In genomic region chr10:99106311-99106702, GRCm38 (mm10) we compare ENCODE assay signal across 10 mouse cellular contexts. TPM values are rescaled to one million over a fixed set of nuclear protein-coding genes. Genes with fewer than 3 reads are reported as not detected.
DNase-seq lines count a peak whose midpoint lies in the region; ATAC-seq and TF ChIP-seq lines count a peak whose summit lies in the region.
"Had no signal": no experiment of that assay in that cellular context is flagged by ENCODE, and none has a peak within 500 bp of the region (broad histone marks: within the 10 kb centered on the region; RNA-seq: fewer than 3 reads in every experiment).

No protein-coding gene starts in this region.

- H3K9ac ChIP-seq in embryonic facial prominence, embryonic 15.5 days = peak overlapping the region; percentile 78; the same call in 1 of the 2 replicates
- H3K9ac ChIP-seq in intestine, postnatal 0 days (ENCODE audit: low read depth, low read length) = peak overlapping the region; percentile 82
- peak overlapping the region; percentile 94 for H3K9ac ChIP-seq in neural tube, embryonic 14.5 days (replicated peaks; ENCODE audit: low read depth, low read length)

- H3K27ac ChIP-seq in embryonic facial prominence, embryonic 15.5 days (replicated peaks) = peak overlapping the region; percentile 90
- H3K27ac ChIP-seq in intestine, postnatal 0 days (ENCODE audit: low read depth, low read length) = peak overlapping the region; percentile 91; the same call in 1 of the 2 replicates
- H3K27ac ChIP-seq in neural tube, embryonic 14.5 days (ENCODE audit: low read depth, low read length) = peak overlapping the region; percentile 92; the same call in 1 of the 2 replicates

- H3K36me3 ChIP-seq in embryonic facial prominence, embryonic 15.5 days = peaks cover 13% of the 10 kb centered on the region
- H3K36me3 ChIP-seq in intestine, postnatal 0 days (ENCODE audit: control insufficient read depth, insufficient read depth) = peaks cover 7% of the 10 kb centered on the region
- 0 out of 2 replicates have a peak, but pooled peaks cover 6% of the 10 kb centered on the region for H3K36me3 ChIP-seq in neural tube, embryonic 14.5 days (ENCODE audit: control insufficient read depth, insufficient read depth, low read length)

- no peak for ATAC-seq in embryonic facial prominence, embryonic 15.5 days (ENCODE audit: insufficient number of reproducible peaks, low FRiP score, low TSS enrichment, low read depth)
- no peak for ATAC-seq in intestine, postnatal 0 days
- ATAC-seq in neural tube, embryonic 14.5 days (ENCODE audit: low read depth) = no peak

- H3K4me3 ChIP-seq in lung, adult 2 months (replicated peaks; ENCODE audit: extremely low read depth, low read depth, low read length) = peak overlapping the region; percentile 78
- peak overlapping the region; percentile 96 for H3K4me3 ChIP-seq in embryonic facial prominence, embryonic 15.5 days (replicated peaks)
- H3K4me3 ChIP-seq in intestine, postnatal 0 days (ENCODE audit: low read depth, low read length) = peak overlapping the region; percentile 99
- H3K4me3 ChIP-seq in neural tube, embryonic 14.5 days (ENCODE audit: low read depth, low read length) = peak overlapping the region; percentile 96

- DNase-seq in lung, adult 2 months = no peak
- DNase-seq in lung, adult 18-20 months = no peak
- no peak for DNase-seq in left cerebral cortex, adult 8-10 months (ENCODE audit: low spot score in 2 of 2)
- DNase-seq in urinary bladder, postnatal 36 days (ENCODE audit: low spot score in 2 of 2) = no peak
- DNase-seq in thymus, postnatal 25 days = no peak

- H3K27me3 ChIP-seq in embryonic facial prominence, embryonic 15.5 days = no peaks in the 10 kb centered on the region
- no peaks in the 10 kb centered on the region for H3K27me3 ChIP-seq in intestine, postnatal 0 days (replicated peaks; ENCODE audit: control insufficient read depth, insufficient read depth, low read length)
- no peaks in the 10 kb centered on the region for H3K27me3 ChIP-seq in neural tube, embryonic 14.5 days (ENCODE audit: control insufficient read depth, insufficient read depth, low read length)

- peak overlapping the region; percentile 95 for H3K4me2 ChIP-seq in embryonic facial prominence, embryonic 15.5 days (replicated peaks)
- H3K4me2 ChIP-seq in intestine, postnatal 0 days (replicated peaks; ENCODE audit: low read depth) = peak overlapping the region; percentile 99
- H3K4me2 ChIP-seq in neural tube, embryonic 14.5 days (ENCODE audit: low read depth, low read length) = peak overlapping the region; percentile 51

- WGBS in lung, adult 2 months = 24% methylated on average over 8 of the region's 8 CpGs
- WGBS in embryonic facial prominence, embryonic 15.5 days = 25% methylated on average over 8 of the region's 8 CpGs
- 25% methylated on average over 8 of the region's 8 CpGs for WGBS in intestine, postnatal 0 days
- 35% methylated on average over 8 of the region's 8 CpGs for WGBS in neural tube, embryonic 14.5 days

- no peak for TF ChIP-seq CTCF in lung, adult 2 months (IDR thresholded peaks at IDR 0.05; ENCODE audit: insufficient read depth, low read length)
- no peak for TF ChIP-seq CTCF in intestine, postnatal 0 days (IDR thresholded peaks at IDR 0.05; ENCODE audit: low read depth)

- no peak for TF ChIP-seq POLR2A in lung, adult 2 months (IDR thresholded peaks at IDR 0.05; ENCODE audit: borderline replicate concordance, extremely low read depth, low read depth, low read length)

- H3K4me1 ChIP-seq in lung, adult 2 months (ENCODE audit: control insufficient read depth, insufficient read depth, low read length) = peaks cover 10% of the 10 kb centered on the region
- H3K4me1 ChIP-seq in embryonic facial prominence, embryonic 15.5 days = peaks cover 17% of the 10 kb centered on the region
- peaks cover 3% of the 10 kb centered on the region; the same call in 1 of the 2 replicates for H3K4me1 ChIP-seq in intestine, postnatal 0 days (replicated peaks; ENCODE audit: control insufficient read depth, insufficient read depth, low read length)
- H3K4me1 ChIP-seq in neural tube, embryonic 14.5 days (ENCODE audit: control insufficient read depth, insufficient read depth, low read length) = peaks cover 16% of the 10 kb centered on the region; the same call in 1 of the 2 replicates

- no peaks in the 10 kb centered on the region for H3K9me3 ChIP-seq in embryonic facial prominence, embryonic 15.5 days (replicated peaks)
- no peaks in the 10 kb centered on the region for H3K9me3 ChIP-seq in intestine, postnatal 0 days (ENCODE audit: control insufficient read depth)
- no peaks in the 10 kb centered on the region for H3K9me3 ChIP-seq in neural tube, embryonic 14.5 days (ENCODE audit: control insufficient read depth, low read length)

RNA-seq across cellular contexts. Expression of gene Poc1b, which starts 0.5 kb away (rescaled TPM):
- 6.5 and 7.3 TPM in 2 replicates for polyA plus RNA-seq in lung, adult 2 months (2012; rRNA removed)
- 16.9 and 20.5 TPM in 2 replicates for polyA plus RNA-seq in embryonic facial prominence, embryonic 15.5 days (2015; fragmentation: Nextera tagmentation; extraction: Ambion mirVana)
- 6.9 and 8.5 TPM in 2 replicates for polyA plus RNA-seq in intestine, postnatal 0 days (2015; fragmentation: Nextera tagmentation; extraction: Ambion mirVana)
- polyA plus RNA-seq in neural tube, embryonic 14.5 days (2014; fragmentation: Nextera tagmentation; extraction: Ambion mirVana) = 13.8 and 15.7 TPM in 2 replicates
- total RNA-seq in left cerebral cortex, adult 8-10 months (2022) = 10 to 100 TPM in 1 of 4 experiments, 1 to 10 TPM in 3; 7.6 to 13.4 (median 8.1) TPM

RNA-seq across cellular contexts. Expression of gene Galnt4, which starts 1.7 kb away (rescaled TPM):
- 3.2 and 4.6 TPM in 2 replicates for polyA plus RNA-seq in lung, adult 2 months (2012; rRNA removed)
- polyA plus RNA-seq in embryonic facial prominence, embryonic 15.5 days (2015; fragmentation: Nextera tagmentation; extraction: Ambion mirVana) = 9.8 and 10.0 TPM in 2 replicates
- polyA plus RNA-seq in intestine, postnatal 0 days (2015; fragmentation: Nextera tagmentation; extraction: Ambion mirVana) = 12.9 and 13.2 TPM in 2 replicates
- 2.9 and 4.2 TPM in 2 replicates for polyA plus RNA-seq in neural tube, embryonic 14.5 days (2014; fragmentation: Nextera tagmentation; extraction: Ambion mirVana)
- total RNA-seq in left cerebral cortex, adult 8-10 months (2022) = 1 to 10 TPM; 2.7 to 3.3 (median 2.9) TPM

RNA-seq across cellular contexts. Expression of gene Phxr2, which starts 19.8 kb away (rescaled TPM):
- not detected in 2 replicates for polyA plus RNA-seq in lung, adult 2 months (2012; rRNA removed)
- not detected in 2 replicates for polyA plus RNA-seq in embryonic facial prominence, embryonic 15.5 days (2015; fragmentation: Nextera tagmentation; extraction: Ambion mirVana)
- polyA plus RNA-seq in intestine, postnatal 0 days (2015; fragmentation: Nextera tagmentation; extraction: Ambion mirVana) = not detected in 2 replicates
- not detected in 2 replicates for polyA plus RNA-seq in neural tube, embryonic 14.5 days (2014; fragmentation: Nextera tagmentation; extraction: Ambion mirVana)
- not detected for total RNA-seq in left cerebral cortex, adult 8-10 months (2022)
- total RNA-seq: adrenal gland, postnatal 4 days had no signal
- polyA plus RNA-seq: large intestine, adult 2 months had no signal
